Mouse (Mus musculus): ENCODE data around the gene Snrnp25. TPM values are rescaled to one million over a fixed set of nuclear protein-coding genes. Genes with fewer than 3 reads are reported as not detected.

Gene Snrnp25
- polyA plus RNA-seq, 1 experiment: 78.7 TPM

GRCm38 (mm10) chr11:32238093-32238860 lies 33.1 kb downstream of the Snrnp25 start:
- TF ChIP-seq FLI1 (IDR thresholded peaks at IDR 0.05; ENCODE audit: low read length) (no peak), GATA1 (IDR thresholded peaks at IDR 0.05; ENCODE audit: borderline replicate concordance, low read length) (no peak)
- Histone ChIP-seq H3K4me3 (replicated peaks) (no peak overlapping the region), H3K9me3 (no peaks in the 10 kb centered on the region), H3K27me3 (replicated peaks) (no peaks in the 10 kb centered on the region), H3K36me3 (replicated peaks; ENCODE audit: low read length) (peaks cover 98% of the 10 kb centered on the region), H3K4me1 (peaks cover 41% of the 10 kb centered on the region)

- TF ChIP-seq FLI1 (IDR thresholded peaks at IDR 0.05; ENCODE audit: low read length) (no peak), GATA1 (IDR thresholded peaks at IDR 0.05; ENCODE audit: borderline replicate concordance, low read length) (no peak)
- Histone ChIP-seq H3K36me3 (replicated peaks; ENCODE audit: low read length) (peaks cover 92% of the 10 kb centered on the region), H3K27me3 (replicated peaks) (no peaks in the 10 kb centered on the region), H3K4me3 (replicated peaks) (no peak overlapping the region), H3K9me3 (no peaks in the 10 kb centered on the region), H3K4me1 (peaks cover 71% of the 10 kb centered on the region)
These were observed 36.2 kb downstream of the Snrnp25 start for GRCm38 (mm10) chr11:32241391-32241790.

GRCm38 (mm10) chr11:32242209-32242608 lies 37.0 kb downstream of the Snrnp25 start:
- Histone ChIP-seq H3K4me1 (peaks cover 75% of the 10 kb centered on the region), H3K4me3 (replicated peaks) (no peak overlapping the region), H3K9me3 (no peaks in the 10 kb centered on the region), H3K27me3 (replicated peaks) (no peaks in the 10 kb centered on the region), H3K36me3 (replicated peaks; ENCODE audit: low read length) (peaks cover 91% of the 10 kb centered on the region)
- TF ChIP-seq GATA1 (IDR thresholded peaks at IDR 0.05; ENCODE audit: borderline replicate concordance, low read length) (no peak), FLI1 (IDR thresholded peaks at IDR 0.05; ENCODE audit: low read length) (no peak)

- no peaks in the 10 kb centered on the region for H3K27me3 ChIP-seq (replicated peaks)
These were observed 38.2 kb downstream of the Snrnp25 start for GRCm38 (mm10) chr11:32243205-32243955.

GRCm38 (mm10) chr11:32244064-32244463 lies 38.8 kb downstream of the Snrnp25 start:
- H3K4me1 ChIP-seq: peaks cover 77% of the 10 kb centered on the region
- peaks cover 90% of the 10 kb centered on the region for H3K36me3 ChIP-seq (replicated peaks; ENCODE audit: low read length)
- H3K9me3 ChIP-seq: no peaks in the 10 kb centered on the region
- TF ChIP-seq FLI1 (IDR thresholded peaks at IDR 0.05; ENCODE audit: low read length) (no peak), GATA1 (IDR thresholded peaks at IDR 0.05; ENCODE audit: borderline replicate concordance, low read length) (no peak)
- no peaks in the 10 kb centered on the region for H3K27me3 ChIP-seq (replicated peaks)
- peak overlapping the region; percentile 31 for H3K4me3 ChIP-seq (replicated peaks)

More at GRCm38 (mm10) chr11:32243205-32243955, 38.2 kb downstream of the Snrnp25 start:
- H3K36me3 ChIP-seq (replicated peaks; ENCODE audit: low read length): peaks cover 91% of the 10 kb centered on the region
- no peaks in the 10 kb centered on the region for H3K9me3 ChIP-seq
- TF ChIP-seq GATA1 (IDR thresholded peaks at IDR 0.05; ENCODE audit: borderline replicate concordance, low read length): no peak
- TF ChIP-seq FLI1 (IDR thresholded peaks at IDR 0.05; ENCODE audit: low read length): no peak
- H3K4me3 ChIP-seq (replicated peaks): peak overlapping the region; percentile 15
- peaks cover 78% of the 10 kb centered on the region for H3K4me1 ChIP-seq

GRCm38 (mm10) chr11:32244617-32245016 lies 39.4 kb downstream of the Snrnp25 start:
- H3K36me3 ChIP-seq (replicated peaks; ENCODE audit: low read length): peaks cover 91% of the 10 kb centered on the region
- no peaks in the 10 kb centered on the region for H3K9me3 ChIP-seq
- H3K27me3 ChIP-seq (replicated peaks): no peaks in the 10 kb centered on the region
- no peak overlapping the region for H3K4me3 ChIP-seq (replicated peaks)
- TF ChIP-seq FLI1 (IDR thresholded peaks at IDR 0.05; ENCODE audit: low read length): no peak
- no peak for TF ChIP-seq GATA1 (IDR thresholded peaks at IDR 0.05; ENCODE audit: borderline replicate concordance, low read length)
- peaks cover 79% of the 10 kb centered on the region for H3K4me1 ChIP-seq

- Histone ChIP-seq H3K4me3 (replicated peaks) (peak overlapping the region; percentile 60), H3K4me1 (peaks cover 87% of the 10 kb centered on the region), H3K9me3 (no peaks in the 10 kb centered on the region), H3K36me3 (replicated peaks; ENCODE audit: low read length) (peaks cover 92% of the 10 kb centered on the region), H3K27me3 (replicated peaks) (peaks cover 2% of the 10 kb centered on the region)
- peak; percentile 82 for TF ChIP-seq GATA1 (IDR thresholded peaks at IDR 0.05; ENCODE audit: borderline replicate concordance, low read length)
- no peak for TF ChIP-seq FLI1 (IDR thresholded peaks at IDR 0.05; ENCODE audit: low read length)
These were observed 40.4 kb downstream of the Snrnp25 start for GRCm38 (mm10) chr11:32245614-32246013.

- Histone ChIP-seq H3K36me3 (replicated peaks; ENCODE audit: low read length) (peaks cover 92% of the 10 kb centered on the region), H3K4me3 (replicated peaks) (no peak overlapping the region), H3K4me1 (peaks cover 96% of the 10 kb centered on the region), H3K27me3 (replicated peaks) (peaks cover 2% of the 10 kb centered on the region), H3K9me3 (no peaks in the 10 kb centered on the region)
- TF ChIP-seq GATA1 (IDR thresholded peaks at IDR 0.05; ENCODE audit: borderline replicate concordance, low read length) (no peak), FLI1 (IDR thresholded peaks at IDR 0.05; ENCODE audit: low read length) (no peak)
These were observed 41.9 kb downstream of the Snrnp25 start for GRCm38 (mm10) chr11:32247068-32247467.

GRCm38 (mm10) chr11:32248350-32248749 lies 43.1 kb downstream of the Snrnp25 start:
- Histone ChIP-seq H3K4me1 (peaks cover 94% of the 10 kb centered on the region), H3K27me3 (replicated peaks) (peaks cover 2% of the 10 kb centered on the region), H3K9me3 (no peaks in the 10 kb centered on the region), H3K36me3 (replicated peaks; ENCODE audit: low read length) (peaks cover 92% of the 10 kb centered on the region), H3K4me3 (replicated peaks) (no peak overlapping the region)
- TF ChIP-seq GATA1 (IDR thresholded peaks at IDR 0.05; ENCODE audit: borderline replicate concordance, low read length) (no peak), FLI1 (IDR thresholded peaks at IDR 0.05; ENCODE audit: low read length) (no peak)

Measured in megakaryocyte, embryonic 14.5 days (primary cell).